Mouse (Mus musculus) thymus, adult 2 months (tissue): ENCODE data around the gene Tenm2.

Experiments used
- CTCF ChIP-seq: fragments of 200-500 bp; IDR thresholded peaks from 2 replicates; pipeline ENCODE4 v1.5.1; 2012; ENCODE audit warnings: mild to moderate bottlenecking, control low read depth, low read length, moderate library complexity, borderline replicate concordance; ENCODE audit not compliant: control insufficient read depth, poor library complexity, insufficient read depth; ENCODE audit errors: extremely low read depth
- POLR2A ChIP-seq: fragments of 200-500 bp; IDR thresholded peaks from 2 replicates; pipeline ENCODE4 v1.6.1; 2012; ENCODE audit warnings: mild to moderate bottlenecking, low read length, control low read depth, moderate library complexity; ENCODE audit not compliant: control insufficient read depth, poor library complexity, insufficient read depth; ENCODE audit errors: extremely low read depth

GRCm38 (mm10) chr11:36802208-36802631, 433.5 kb downstream of the Tenm2 start:
- TF ChIP-seq CTCF (no peak), POLR2A (no peak)
